Mouse (Mus musculus) kidney, postnatal 0 days (tissue): ENCODE results near the gene Amotl1. TPM values are rescaled to one million over a fixed set of nuclear protein-coding genes. Genes with fewer than 3 reads are reported as not detected.
"Not testable (repeated sequence)": the region's sequence is repeated elsewhere in the genome, so short reads cannot be mapped to it uniquely, and the experiment has no call there.

Experiments
- ATAC-seq: fragments of 200-750 bp; cut with Nextera tagmentation; replicated peaks from 2 replicates; pipeline ENCODE4 v1.8.0; 2017; ENCODE audit warnings: low read depth, moderate number of reproducible peaks, moderate TSS enrichment, moderate library complexity; ENCODE audit not compliant: low FRiP score
- DNase-seq: peaks from one replicate; pipeline ENCODE4 v3.0.0-alpha.2; 2016; ENCODE audit warnings: low spot score
- H3K27ac ChIP-seq: fragments of 300-500 bp; sonication (generic); 2 replicates; pipeline ENCODE4 v1.5.1; 2014; ENCODE audit warnings: mild to moderate bottlenecking
- H3K27me3 ChIP-seq: fragments of 300-500 bp; sonication (generic); 2 replicates; pipeline ENCODE4 v1.6.1; 2014; ENCODE audit warnings: low read length, mixed read lengths; ENCODE audit not compliant: insufficient read depth
- H3K36me3 ChIP-seq: fragments of 300-500 bp; sonication (generic); 2 replicates; pipeline ENCODE4 v1.6.1; 2014; ENCODE audit warnings: low read length, mixed read lengths; ENCODE audit not compliant: insufficient read depth
- H3K4me1 ChIP-seq: fragments of 300-500 bp; sonication (generic); replicated peaks from 2 replicates; pipeline ENCODE4 v1.6.1; 2014; ENCODE audit warnings: antibody characterized with exemption, low read length, mixed read lengths; ENCODE audit not compliant: insufficient read depth
- H3K4me2 ChIP-seq: fragments of 300-500 bp; sonication (generic); 2 replicates; pipeline ENCODE4 v1.6.1; 2014; ENCODE audit warnings: mild to moderate bottlenecking, low read length, moderate library complexity, mixed read lengths
- H3K4me3 ChIP-seq: fragments of 300-500 bp; sonication (generic); replicated peaks from 2 replicates; pipeline ENCODE4 v1.5.1; 2014; ENCODE audit warnings: low read depth, low read length
- H3K9ac ChIP-seq: fragments of 300-500 bp; sonication (generic); 2 replicates; pipeline ENCODE4 v1.6.1; 2014; ENCODE audit warnings: low read depth, low read length
- H3K9me3 ChIP-seq: fragments of 300-500 bp; sonication (generic); replicated peaks from 2 replicates; pipeline ENCODE4 v1.6.1; 2016; ENCODE audit warnings: low read length, inconsistent platforms, mixed read lengths
- CTCF ChIP-seq: IDR thresholded peaks from 2 replicates; pipeline ENCODE4 v1.5.1; 2016; ENCODE audit warnings: antibody characterized with exemption, low read depth, mild to moderate bottlenecking, moderate library complexity
- WGBS: fragments of 180-500 bp; shearing (Covaris S2); extraction: QIAGEN DNeasy Blood & Tissue Kit; methylation state at CpG from one replicate; pipeline ENCODE4 v1.1.7; 2014; 5-methylcytosine and 5-hydroxymethylcytosine counted together
- polyA plus RNA-seq: library from polyadenylated mRNA; unstranded; fragments of >200 nt; fragmentation: Nextera tagmentation; extraction: Ambion mirVana; gene quantifications from 2 replicates; pipeline ENCODE4 v1.2.1, GENCODE M21; 2015

Amotl1 gene
- polyA plus RNA-seq, 1 experiment from 2014 or later: 12.0 TPM

- DNase-seq (no peak), ATAC-seq (no peak)
- H3K4me3 ChIP-seq: no peak overlapping the region
- no peak overlapping the region for H3K27ac ChIP-seq
- WGBS: 93% methylated on average over 8 of the region's 8 CpGs
- no peaks in the 10 kb centered on the region for H3K27me3 ChIP-seq
- H3K9ac ChIP-seq: no peak overlapping the region
- H3K9me3 ChIP-seq: no peaks in the 10 kb centered on the region
- TF ChIP-seq CTCF: no peak
- H3K4me1 ChIP-seq: no peaks in the 10 kb centered on the region
- no peak overlapping the region for H3K4me2 ChIP-seq
- no peaks in the 10 kb centered on the region for H3K36me3 ChIP-seq
Measured at GRCm38 (mm10) chr9:14674506-14674905, 29.6 kb upstream of the Amotl1 start.

GRCm38 (mm10) chr9:14673109-14673508 is 28.3 kb upstream of the Amotl1 start:
- H3K9me3 ChIP-seq: no peaks in the 10 kb centered on the region
- H3K4me3 ChIP-seq: no peak overlapping the region
- no peaks in the 10 kb centered on the region for H3K27me3 ChIP-seq
- no peaks in the 10 kb centered on the region for H3K36me3 ChIP-seq
- no peak overlapping the region for H3K9ac ChIP-seq
- DNase-seq: no peak
- 89% methylated on average over 4 of the region's 4 CpGs for WGBS
- H3K4me1 ChIP-seq: no peaks in the 10 kb centered on the region
- no peak overlapping the region for H3K27ac ChIP-seq
- no peak for ATAC-seq
- H3K4me2 ChIP-seq: no peak overlapping the region
- TF ChIP-seq CTCF: no peak

- DNase-seq: not testable (repeated sequence)
Measured at GRCm38 (mm10) chr9:14671965-14672364, 27.1 kb upstream of the Amotl1 start.

GRCm38 (mm10) chr9:14668382-14668781 is 23.5 kb upstream of the Amotl1 start:
- H3K4me1 ChIP-seq: no peaks in the 10 kb centered on the region
- H3K36me3 ChIP-seq: no peaks in the 10 kb centered on the region
- no peak overlapping the region for H3K27ac ChIP-seq
- 87% methylated on average over 3 of the region's 3 CpGs for WGBS
- TF ChIP-seq CTCF: no peak
- no peak overlapping the region for H3K4me3 ChIP-seq
- H3K9ac ChIP-seq: no peak overlapping the region
- DNase-seq (no peak), ATAC-seq (no peak)
- no peaks in the 10 kb centered on the region for H3K9me3 ChIP-seq
- H3K27me3 ChIP-seq: no peaks in the 10 kb centered on the region
- no peak overlapping the region for H3K4me2 ChIP-seq

More at GRCm38 (mm10) chr9:14671965-14672364, 27.1 kb upstream of the Amotl1 start:
- not testable (repeated sequence) for ATAC-seq, H3K9me3 ChIP-seq, H3K4me3 ChIP-seq, H3K4me1 ChIP-seq, H3K36me3 ChIP-seq, H3K27ac ChIP-seq, H3K4me2 ChIP-seq, H3K9ac ChIP-seq, H3K27me3 ChIP-seq
- WGBS: 57% methylated on average over 5 of the region's 5 CpGs

GRCm38 (mm10) chr9:14666071-14666470 is 21.2 kb upstream of the Amotl1 start:
- DNase-seq: no peak
- no peak for TF ChIP-seq CTCF
- no peak overlapping the region for H3K9ac ChIP-seq
- H3K9me3 ChIP-seq: no peaks in the 10 kb centered on the region
- no peak overlapping the region for H3K4me2 ChIP-seq
- H3K4me1 ChIP-seq: no peaks in the 10 kb centered on the region
- no peaks in the 10 kb centered on the region for H3K36me3 ChIP-seq
- no peak overlapping the region for H3K4me3 ChIP-seq
- 88% methylated on average over 3 of the region's 3 CpGs for WGBS
- H3K27ac ChIP-seq: no peak overlapping the region
- no peak for ATAC-seq
- no peaks in the 10 kb centered on the region for H3K27me3 ChIP-seq

GRCm38 (mm10) chr9:14663591-14663990 is 18.7 kb upstream of the Amotl1 start:
- 88% methylated on average over 2 of the region's 2 CpGs for WGBS
- H3K27me3 ChIP-seq: no peaks in the 10 kb centered on the region
- H3K36me3 ChIP-seq: no peaks in the 10 kb centered on the region
- ATAC-seq (no peak), DNase-seq (no peak)
- no peak overlapping the region for H3K9ac ChIP-seq
- H3K27ac ChIP-seq: no peak overlapping the region
- TF ChIP-seq CTCF: no peak
- no peaks in the 10 kb centered on the region for H3K4me1 ChIP-seq
- no peak overlapping the region for H3K4me2 ChIP-seq
- H3K9me3 ChIP-seq: no peaks in the 10 kb centered on the region
- no peak overlapping the region for H3K4me3 ChIP-seq

- TF ChIP-seq CTCF: no peak
- H3K36me3 ChIP-seq: no peaks in the 10 kb centered on the region
- no peak overlapping the region for H3K9ac ChIP-seq
- H3K4me2 ChIP-seq: no peak overlapping the region
- no peaks in the 10 kb centered on the region for H3K9me3 ChIP-seq
- no peak for ATAC-seq
- no peaks in the 10 kb centered on the region for H3K4me1 ChIP-seq
- WGBS: 84% methylated on average over 7 of the region's 7 CpGs
- no peak overlapping the region for H3K4me3 ChIP-seq
- no peaks in the 10 kb centered on the region for H3K27me3 ChIP-seq
- no peak for DNase-seq
- H3K27ac ChIP-seq: no peak overlapping the region
Measured at GRCm38 (mm10) chr9:14662876-14663275, 18.0 kb upstream of the Amotl1 start.
